Mouse (Mus musculus) hindbrain, embryonic 14.5 days (tissue): ENCODE data around the gene Slc30a5. TPM values are rescaled to one million over a fixed set of nuclear protein-coding genes. Genes with fewer than 3 reads are reported as not detected.
A peak's percentile ranks its signal among the peaks of the same experiment; 100 is the strongest.
"Not testable (repeated sequence)": the region's sequence is repeated elsewhere in the genome, so short reads cannot be mapped to it uniquely, and the experiment has no call there.

ENCODE experiments used
- ATAC-seq: fragments of 200-750 bp; cut with Nextera tagmentation; 2 replicates; pipeline ENCODE4 v1.8.0; 2017; ENCODE audit warnings: moderate number of reproducible peaks, mild to moderate bottlenecking, moderate TSS enrichment, moderate library complexity; ENCODE audit not compliant: low FRiP score
- DNase-seq: peaks from one replicate; pipeline ENCODE4 v3.0.0-alpha.2; 2015; ENCODE audit warnings: low spot score
- H3K27ac ChIP-seq: fragments of 300-500 bp; sonication (generic); 2 replicates; pipeline ENCODE4 v1.5.1; 2014; ENCODE audit warnings: mild to moderate bottlenecking, moderate library complexity
- H3K27me3 ChIP-seq: fragments of 300-500 bp; sonication (generic); 2 replicates; pipeline ENCODE4 v1.6.1; 2014; ENCODE audit warnings: mild to moderate bottlenecking, low read length, mixed read lengths; ENCODE audit not compliant: control insufficient read depth, insufficient read depth
- H3K36me3 ChIP-seq: fragments of 300-500 bp; sonication (generic); replicated peaks from 2 replicates; pipeline ENCODE4 v1.6.1; 2014; ENCODE audit not compliant: control insufficient read depth, insufficient read depth
- H3K4me1 ChIP-seq: fragments of 300-500 bp; sonication (generic); replicated peaks from 2 replicates; pipeline ENCODE4 v1.6.1; 2014; ENCODE audit warnings: antibody characterized with exemption, low read length, mixed read lengths; ENCODE audit not compliant: control insufficient read depth, insufficient read depth
- H3K4me2 ChIP-seq: fragments of 300-500 bp; sonication (generic); replicated peaks from 2 replicates; pipeline ENCODE4 v1.6.1; 2014; ENCODE audit warnings: mild to moderate bottlenecking, moderate library complexity
- H3K4me3 ChIP-seq: fragments of 300-500 bp; sonication (generic); replicated peaks from 2 replicates; pipeline ENCODE4 v1.5.1; 2014; ENCODE audit warnings: mild to moderate bottlenecking, low read length
- H3K9ac ChIP-seq: fragments of 300-500 bp; sonication (generic); 2 replicates; pipeline ENCODE4 v1.6.1; 2014
- H3K9me3 ChIP-seq: fragments of 300-500 bp; sonication (generic); 2 replicates; pipeline ENCODE4 v1.6.1; 2016; ENCODE audit warnings: low read length; ENCODE audit not compliant: control insufficient read depth
- WGBS: fragments of 180-500 bp; shearing (Covaris S2); extraction: QIAGEN DNeasy Blood & Tissue Kit; methylation state at CpG from one replicate; pipeline ENCODE4 v1.1.7; 2014; 5-methylcytosine and 5-hydroxymethylcytosine counted together
- polyA plus RNA-seq: library from polyadenylated mRNA; unstranded; fragments of >200 nt; fragmentation: Nextera tagmentation; extraction: Ambion mirVana; gene quantifications from 2 replicates; pipeline ENCODE4 v1.2.1, GENCODE M21; 2014

Gene Slc30a5
- polyA plus RNA-seq, 1 experiment from 2014 or later = 41.8 TPM

GRCm38 (mm10) chr13:100871445-100872171 lies 38.4 kb upstream of the Slc30a5 start:
- Histone ChIP-seq H3K4me3 (no peak overlapping the region), H3K36me3 (no peaks in the 10 kb centered on the region), H3K9ac (0 out of 2 replicates have a peak overlapping the region, but pooled peaks have one; percentile 19), H3K27ac (peak overlapping the region; percentile 28), H3K4me1 (peaks cover 21% of the 10 kb centered on the region), H3K9me3 (no peaks in the 10 kb centered on the region), H3K4me2 (no peak overlapping the region), H3K27me3 (no peaks in the 10 kb centered on the region)
- 27% methylated on average over 11 of the region's 11 CpGs for WGBS
- DNase-seq = peak; percentile 51
- no peak for ATAC-seq

DNA sequence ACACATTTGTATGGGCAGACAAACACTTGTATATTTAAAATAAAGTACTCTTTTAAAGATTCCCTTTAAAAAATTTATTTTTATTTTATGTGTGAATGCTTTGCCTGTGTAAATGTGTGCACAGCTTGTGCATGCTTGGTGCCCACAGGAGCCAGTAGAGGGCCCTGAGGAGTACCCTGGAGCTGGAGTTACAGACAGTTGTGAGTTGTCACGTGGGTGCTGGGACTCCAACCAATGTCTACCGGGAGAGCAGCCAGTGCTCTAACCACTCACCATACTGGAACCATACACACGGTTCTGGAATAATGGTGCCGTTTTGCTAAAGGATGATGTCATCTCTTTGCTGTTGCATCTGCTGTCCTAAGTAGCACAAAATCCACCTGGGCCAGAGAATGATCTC lies 36.6 kb upstream of the Slc30a5 start:
- no peak overlapping the region for H3K4me3 ChIP-seq
- WGBS = 83% methylated on average over 4 of the region's 4 CpGs
- no peak for DNase-seq
- no peaks in the 10 kb centered on the region for H3K9me3 ChIP-seq
- H3K4me2 ChIP-seq = no peak overlapping the region
- H3K27me3 ChIP-seq = no peaks in the 10 kb centered on the region
- no peak overlapping the region for H3K9ac ChIP-seq
- peaks cover 15% of the 10 kb centered on the region for H3K4me1 ChIP-seq
- no peak for ATAC-seq
- no peaks in the 10 kb centered on the region for H3K36me3 ChIP-seq
- no peak overlapping the region for H3K27ac ChIP-seq

DNA sequence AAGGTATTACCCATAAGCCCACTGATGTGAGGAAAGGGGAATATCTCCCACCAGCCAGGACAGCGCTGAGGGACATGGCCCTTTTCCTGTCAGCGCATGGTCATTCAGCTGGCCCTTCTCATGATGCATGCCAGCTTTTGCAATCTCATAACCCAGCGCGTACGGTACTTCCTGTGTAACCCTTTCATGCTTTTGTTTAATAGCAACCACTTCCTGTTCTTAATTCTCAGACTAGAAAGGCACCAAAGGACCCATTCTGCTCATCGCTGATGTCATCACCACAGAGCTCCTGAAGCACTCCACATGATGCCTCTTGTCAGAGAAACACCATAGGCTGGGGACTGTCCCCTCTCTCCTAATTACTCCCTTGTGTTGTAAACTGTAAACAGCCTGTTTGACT lies 33.1 kb upstream of the Slc30a5 start:
- 0 out of 2 replicates have a peak, but pooled peaks cover 2% of the 10 kb centered on the region for H3K4me1 ChIP-seq
- H3K4me3 ChIP-seq = no peak overlapping the region
- DNase-seq (no peak), ATAC-seq (no peak)
- no peaks in the 10 kb centered on the region for H3K9me3 ChIP-seq
- no peak overlapping the region for H3K9ac ChIP-seq
- H3K27me3 ChIP-seq = no peaks in the 10 kb centered on the region
- WGBS = 85% methylated on average over 6 of the region's 6 CpGs
- H3K36me3 ChIP-seq = no peaks in the 10 kb centered on the region
- no peak overlapping the region for H3K27ac ChIP-seq
- H3K4me2 ChIP-seq = no peak overlapping the region

GRCm38 (mm10) chr13:100865744-100866143 lies 32.5 kb upstream of the Slc30a5 start:
- H3K4me3 ChIP-seq = no peak overlapping the region
- ATAC-seq (no peak), DNase-seq (no peak)
- H3K4me1 ChIP-seq = no peaks in the 10 kb centered on the region
- H3K9me3 ChIP-seq = no peaks in the 10 kb centered on the region
- H3K9ac ChIP-seq = no peak overlapping the region
- H3K27ac ChIP-seq = no peak overlapping the region
- no peak overlapping the region for H3K4me2 ChIP-seq
- no peaks in the 10 kb centered on the region for H3K27me3 ChIP-seq
- H3K36me3 ChIP-seq = no peaks in the 10 kb centered on the region

DNA sequence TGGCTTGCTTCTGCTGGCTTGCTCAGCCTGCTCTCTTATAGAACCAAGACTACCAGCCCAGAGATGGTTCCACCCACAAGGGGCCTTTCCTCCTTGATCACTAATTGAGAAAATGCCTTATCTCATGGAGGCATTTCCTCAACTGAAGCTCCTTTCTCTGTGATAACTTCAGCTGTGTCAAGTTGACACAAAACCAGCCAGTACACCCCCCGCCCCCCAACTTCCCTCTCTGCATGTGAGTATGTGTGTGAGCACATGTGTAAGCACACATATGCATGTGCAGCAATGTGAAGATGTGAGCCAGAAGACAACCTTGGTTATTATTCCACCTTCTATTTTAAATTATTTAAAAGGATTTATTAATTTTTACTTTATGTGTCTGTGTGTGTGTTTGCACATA lies 30.7 kb upstream of the Slc30a5 start:
- DNase-seq, H3K4me1 ChIP-seq, H3K36me3 ChIP-seq, H3K9me3 ChIP-seq, H3K27ac ChIP-seq, ATAC-seq, H3K9ac ChIP-seq, H3K4me3 ChIP-seq, H3K4me2 ChIP-seq, H3K27me3 ChIP-seq: not testable (repeated sequence)
- WGBS = 91% methylated on average over 1 of the region's 1 CpGs

DNA sequence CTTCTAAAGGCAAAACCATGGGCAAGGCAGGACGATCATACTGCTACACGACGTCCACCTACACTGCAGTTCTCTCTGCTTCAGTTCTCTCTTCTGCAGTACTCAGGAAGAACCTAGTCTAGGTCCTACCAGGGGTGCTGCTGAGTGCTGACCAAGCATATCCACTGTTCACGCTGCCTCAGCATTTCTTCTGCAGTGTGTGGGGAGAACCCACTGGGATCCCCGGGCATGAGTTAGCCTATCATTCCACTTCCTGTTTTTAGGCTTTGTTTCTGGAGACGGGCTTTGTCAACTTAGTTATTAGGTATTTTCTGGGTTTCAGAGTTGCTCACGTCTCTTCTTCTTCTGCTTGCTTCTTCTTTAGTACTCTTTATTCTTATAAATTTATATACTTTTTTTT lies 25.9 kb upstream of the Slc30a5 start:
- no peak overlapping the region for H3K27ac ChIP-seq
- no peaks in the 10 kb centered on the region for H3K36me3 ChIP-seq
- no peak overlapping the region for H3K4me2 ChIP-seq
- H3K4me3 ChIP-seq = no peak overlapping the region
- ATAC-seq (no peak), DNase-seq (no peak)
- 92% methylated on average over 7 of the region's 7 CpGs for WGBS
- H3K4me1 ChIP-seq = no peaks in the 10 kb centered on the region
- no peaks in the 10 kb centered on the region for H3K27me3 ChIP-seq
- no peak overlapping the region for H3K9ac ChIP-seq
- no peaks in the 10 kb centered on the region for H3K9me3 ChIP-seq

DNA sequence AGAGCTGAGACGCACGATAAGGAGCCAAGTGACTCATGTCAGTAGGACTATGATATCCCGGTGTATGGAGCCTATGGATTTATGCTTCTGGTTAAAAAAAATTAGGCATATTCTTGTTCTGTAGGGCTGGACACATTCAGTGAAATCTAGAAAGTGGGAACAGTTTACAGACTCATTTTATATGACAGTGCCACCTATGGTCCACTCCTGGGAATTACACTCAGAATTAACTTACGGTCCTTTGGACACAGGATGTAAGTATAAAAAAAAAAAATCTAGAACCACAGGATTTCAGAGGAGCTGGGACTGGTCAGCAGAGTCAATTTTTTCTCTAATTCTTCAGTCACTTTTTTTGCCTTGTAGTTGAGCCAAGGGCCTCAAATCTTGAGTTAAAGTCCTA lies 20.9 kb upstream of the Slc30a5 start:
- Histone ChIP-seq H3K4me1 (no peaks in the 10 kb centered on the region), H3K27me3 (no peaks in the 10 kb centered on the region), H3K9ac (no peak overlapping the region), H3K27ac (no peak overlapping the region), H3K4me3 (no peak overlapping the region), H3K36me3 (no peaks in the 10 kb centered on the region), H3K9me3 (no peaks in the 10 kb centered on the region), H3K4me2 (no peak overlapping the region)
- WGBS = 56% methylated on average over 4 of the region's 4 CpGs
- ATAC-seq (no peak), DNase-seq (peak; percentile 71)

DNA sequence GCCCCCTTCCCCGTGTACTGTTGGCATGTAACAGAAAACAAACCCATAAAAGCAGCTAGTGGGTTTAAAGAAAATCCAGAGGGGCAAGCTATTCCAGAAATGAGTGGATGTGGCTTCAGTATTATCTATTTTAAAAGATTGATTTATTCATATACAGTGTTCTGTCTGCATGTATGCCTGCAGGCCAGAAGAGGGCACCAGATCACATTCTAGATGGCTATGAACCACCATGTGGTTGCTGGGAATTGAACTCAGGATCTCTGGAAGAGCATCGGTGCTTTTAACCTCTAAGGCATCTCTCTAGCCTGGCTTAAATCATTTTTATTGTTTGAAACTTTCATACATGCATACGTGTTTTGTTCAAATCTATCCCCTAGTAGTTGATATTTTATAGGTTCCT lies 19.9 kb upstream of the Slc30a5 start:
- Histone ChIP-seq H3K9me3 (no peaks in the 10 kb centered on the region), H3K4me3 (no peak overlapping the region), H3K9ac (no peak overlapping the region), H3K36me3 (no peaks in the 10 kb centered on the region), H3K27ac (no peak overlapping the region), H3K4me2 (no peak overlapping the region), H3K27me3 (no peaks in the 10 kb centered on the region), H3K4me1 (no peaks in the 10 kb centered on the region)
- DNase-seq (no peak), ATAC-seq (no peak)
- 74% methylated on average over 3 of the region's 3 CpGs for WGBS

DNA sequence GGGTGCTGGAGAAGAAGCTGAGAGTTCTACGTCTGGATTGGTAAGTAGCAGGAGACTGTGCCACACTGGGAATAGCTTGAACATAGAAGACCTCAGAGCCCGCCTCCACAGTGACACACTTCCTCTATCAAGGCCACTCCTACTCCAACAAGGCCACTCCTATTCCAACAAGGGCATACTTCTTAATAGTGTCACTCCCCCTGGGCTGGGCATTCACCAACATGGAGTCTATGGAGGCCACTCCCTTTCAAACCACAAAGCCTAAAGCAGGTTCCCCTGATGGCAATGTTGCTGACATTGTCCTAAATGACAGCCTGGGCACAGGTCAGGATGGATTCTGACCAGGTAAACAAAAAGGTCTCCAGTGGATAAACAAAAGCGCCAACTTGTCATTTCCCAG lies 15.9 kb upstream of the Slc30a5 start:
- H3K4me1 ChIP-seq = no peaks in the 10 kb centered on the region; the same call in 1 of the 2 replicates
- no peak overlapping the region for H3K4me3 ChIP-seq
- no peaks in the 10 kb centered on the region for H3K27me3 ChIP-seq
- no peak for ATAC-seq
- H3K27ac ChIP-seq = no peak overlapping the region
- H3K36me3 ChIP-seq = no peaks in the 10 kb centered on the region
- WGBS = 94% methylated on average over 3 of the region's 3 CpGs
- no peak overlapping the region for H3K4me2 ChIP-seq
- no peaks in the 10 kb centered on the region for H3K9me3 ChIP-seq
- no peak overlapping the region for H3K9ac ChIP-seq
- DNase-seq = no peak
